10 mouse cellular contexts compared by ENCODE assay signal in genomic region chr19:33118898-33119297, GRCm38 (mm10).
DNase-seq lines count a peak whose midpoint lies in the region; ATAC-seq lines count a peak whose summit lies in the region.
"Had no signal": no experiment of that assay in that cellular context is flagged by ENCODE, and none has a peak within 500 bp of the region (broad histone marks: within the 10 kb centered on the region; RNA-seq: fewer than 3 reads in every experiment).

No protein-coding gene starts in this region.

- H3K9ac ChIP-seq in intestine, embryonic 14.5 days (ENCODE audit: low read length): no peak overlapping the region
- no peak overlapping the region for H3K9ac ChIP-seq in intestine, embryonic 15.5 days
- H3K9ac ChIP-seq: hindbrain, embryonic 12.5 days had no signal

- no peak overlapping the region for H3K27ac ChIP-seq in intestine, embryonic 14.5 days (ENCODE audit: low read depth)
- H3K27ac ChIP-seq in intestine, embryonic 15.5 days: no peak overlapping the region
- H3K27ac ChIP-seq: hindbrain, embryonic 12.5 days had no signal

- peak; percentile 32 for DNase-seq in intestine, embryonic 14.5 days (ENCODE audit: low spot score)
- peak; percentile 58 to 60 for DNase-seq in B cell, adult 2 months
- peak; percentile 58 for DNase-seq in adipocyte (ENCODE audit: low spot score)
- DNase-seq in cerebellum, postnatal 25 days: no peak
- DNase-seq in embryo, embryonic 10 days (ENCODE audit: low spot score): no peak
- DNase-seq in embryo, embryonic 10.5 days (ENCODE audit: low spot score): no peak

- no peak for ATAC-seq in intestine, embryonic 14.5 days (replicated peaks; ENCODE audit: low FRiP score, low TSS enrichment, low read depth)
- no peak for ATAC-seq in intestine, embryonic 15.5 days
- peak; percentile 58; the same call in 1 of the 2 replicates for ATAC-seq in monocyte, adult 5-6 weeks (replicated peaks; ENCODE audit: insufficient number of reproducible peaks, low FRiP score, low TSS enrichment, poor library complexity, severe bottlenecking)
- ATAC-seq: activated CD4-positive, CD25-positive, alpha-beta regulatory T cell, adult 4 months had no signal

- no peak overlapping the region for H3K4me2 ChIP-seq in intestine, embryonic 14.5 days (ENCODE audit: low read length)
- no peak overlapping the region for H3K4me2 ChIP-seq in intestine, embryonic 15.5 days (replicated peaks)
- H3K4me2 ChIP-seq: hindbrain, embryonic 12.5 days had no signal

- H3K36me3 ChIP-seq in intestine, embryonic 14.5 days (ENCODE audit: control insufficient read depth, insufficient read depth, low read length): no peaks in the 10 kb centered on the region
- no peaks in the 10 kb centered on the region for H3K36me3 ChIP-seq in intestine, embryonic 15.5 days
- H3K36me3 ChIP-seq: hindbrain, embryonic 12.5 days had no signal

- H3K4me1 ChIP-seq in intestine, embryonic 14.5 days (replicated peaks; ENCODE audit: control insufficient read depth, insufficient read depth, low read length): no peaks in the 10 kb centered on the region
- H3K4me1 ChIP-seq in intestine, embryonic 15.5 days (replicated peaks): no peaks in the 10 kb centered on the region
- H3K4me1 ChIP-seq: hindbrain, embryonic 12.5 days had no signal

- no peaks in the 10 kb centered on the region for H3K27me3 ChIP-seq in intestine, embryonic 14.5 days (replicated peaks; ENCODE audit: control insufficient read depth, insufficient read depth, low read length)
- H3K27me3 ChIP-seq in intestine, embryonic 15.5 days (replicated peaks): no peaks in the 10 kb centered on the region
- H3K27me3 ChIP-seq: hindbrain, embryonic 12.5 days had no signal

- 81% methylated on average over 1 of the region's 1 CpGs for WGBS in intestine, embryonic 14.5 days
- 80% methylated on average over 1 of the region's 1 CpGs for WGBS in intestine, embryonic 15.5 days

- H3K9me3 ChIP-seq in intestine, embryonic 14.5 days (ENCODE audit: control insufficient read depth, low read length): no peaks in the 10 kb centered on the region
- no peaks in the 10 kb centered on the region for H3K9me3 ChIP-seq in intestine, embryonic 15.5 days
- H3K9me3 ChIP-seq: hindbrain, embryonic 12.5 days had no signal

- no peak overlapping the region for H3K4me3 ChIP-seq in intestine, embryonic 14.5 days (ENCODE audit: low read depth, low read length)
- no peak overlapping the region for H3K4me3 ChIP-seq in intestine, embryonic 15.5 days (replicated peaks)
- H3K4me3 ChIP-seq: hindbrain, embryonic 12.5 days had no signal

Comparison
In these comparisons a context has a peak if more than half of its experiments do, and no peak if none do; other contexts are left out.
1. DNase-seq: peak in intestine, embryonic 14.5 days (single experiment), B cell, adult 2 months (2 of 2) and adipocyte (single experiment); none in cerebellum, postnatal 25 days (0 of 2), embryo, embryonic 10 days (single experiment) and embryo, embryonic 10.5 days (single experiment).